Mouse (Mus musculus): ENCODE data around the gene Kif15. TPM values are rescaled to one million over a fixed set of nuclear protein-coding genes. Genes with fewer than 3 reads are reported as not detected.

Kif15 gene
- total and polyA plus RNA-seq, 2 experiments from 2014 or later, result 4.8 to 20.1 TPM

DNA sequence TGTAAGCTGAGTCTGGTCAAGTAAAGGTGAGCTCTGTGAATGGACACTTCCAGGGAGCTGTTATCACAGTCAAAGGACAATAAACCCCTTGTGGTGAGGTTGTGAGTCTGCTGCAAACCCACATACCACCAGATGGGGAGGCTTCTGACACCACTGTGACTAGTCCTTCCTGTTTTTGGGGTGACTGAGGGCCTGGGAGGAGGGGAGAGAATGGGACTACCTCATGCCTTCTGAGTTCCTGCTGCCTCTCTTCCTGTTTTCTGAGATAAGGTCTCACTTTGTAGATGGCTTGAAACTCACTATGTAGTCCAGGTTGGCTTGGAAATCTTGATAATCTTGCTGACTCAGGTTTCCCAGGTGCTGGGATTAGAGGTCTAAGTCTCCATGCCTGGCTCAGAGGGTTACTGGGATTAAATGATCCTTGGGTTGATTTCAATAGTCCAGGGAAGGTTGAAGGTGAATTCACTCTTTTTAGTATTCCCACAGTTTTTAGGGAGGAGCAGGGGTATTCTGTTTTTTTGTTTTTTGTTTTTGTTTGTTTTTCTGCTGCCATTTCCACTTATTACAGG, 108.0 kb downstream of the Kif15 start:
- Histone ChIP-seq H3K36me3 (ENCODE audit: insufficient read depth, low read length) (no peaks in the 10 kb centered on the region), H3K9me3 (ENCODE audit: low read length) (no peaks in the 10 kb centered on the region), H3K4me3 (ENCODE audit: low read depth, low read length) (no peak overlapping the region), H3K9ac (replicated peaks; ENCODE audit: low read length, poor library complexity, severe bottlenecking) (no peak overlapping the region), H3K27ac (ENCODE audit: low read depth, low read length) (no peak overlapping the region), H3K4me1 (ENCODE audit: insufficient read depth, low read length) (no peaks in the 10 kb centered on the region), H3K27me3 (ENCODE audit: insufficient read depth, low read length) (no peaks in the 10 kb centered on the region), H3K4me2 (ENCODE audit: low read depth, low read length, poor library complexity, severe bottlenecking) (no peak overlapping the region)
- ATAC-seq (ENCODE audit: low FRiP score) (no peak), DNase-seq (ENCODE audit: low spot score) (no peak)
- TF ChIP-seq CTCF (IDR thresholded peaks at IDR 0.05), result no peak

DNA sequence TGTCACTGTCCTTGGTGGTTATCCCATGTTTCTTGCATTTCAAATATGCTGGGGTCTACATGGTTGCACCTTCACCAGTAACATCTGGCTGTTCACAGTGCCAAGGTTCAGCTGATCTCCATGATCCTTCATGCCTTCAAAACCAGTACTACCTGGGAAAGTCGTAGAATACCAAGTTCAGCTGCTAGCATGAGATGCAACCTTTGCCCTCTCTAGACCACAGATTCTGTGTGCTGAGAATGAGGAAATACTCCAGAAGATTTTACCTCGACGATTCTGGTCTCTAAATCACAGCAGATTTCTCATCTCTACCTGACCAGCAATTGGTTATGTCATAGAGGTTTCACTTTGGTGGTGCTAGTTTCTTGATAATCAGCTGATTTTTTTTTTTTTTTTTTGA, 109.3 kb downstream of the Kif15 start:
- H3K4me3 ChIP-seq (ENCODE audit: low read depth, low read length), result no peak overlapping the region
- no peaks in the 10 kb centered on the region for H3K4me1 ChIP-seq (ENCODE audit: insufficient read depth, low read length)
- no peaks in the 10 kb centered on the region for H3K9me3 ChIP-seq (ENCODE audit: low read length)
- H3K4me2 ChIP-seq (ENCODE audit: low read depth, low read length, poor library complexity, severe bottlenecking), result no peak overlapping the region
- no peak overlapping the region for H3K27ac ChIP-seq (ENCODE audit: low read depth, low read length)
- no peaks in the 10 kb centered on the region for H3K36me3 ChIP-seq (ENCODE audit: insufficient read depth, low read length)
- ATAC-seq (ENCODE audit: low FRiP score) (no peak), DNase-seq (ENCODE audit: low spot score) (no peak)
- H3K27me3 ChIP-seq (ENCODE audit: insufficient read depth, low read length), result no peaks in the 10 kb centered on the region
- WGBS, result 88% methylated on average over 3 of the region's 3 CpGs
- H3K9ac ChIP-seq (replicated peaks; ENCODE audit: low read length, poor library complexity, severe bottlenecking), result no peak overlapping the region
- no peak for TF ChIP-seq CTCF (IDR thresholded peaks at IDR 0.05)

Other genes starting within 250 kb of the Kif15 start
- gene Topaz1, start 203.7 kb upstream of the Kif15 start, total RNA-seq (2014; rRNA removed), result not detected in 2 replicates
- gene Topaz1, start 203.7 kb upstream of the Kif15 start, polyA plus RNA-seq (2015; fragmentation: Nextera tagmentation; extraction: Ambion mirVana), result not detected in 2 replicates
- gene Tcaim, start 145.5 kb upstream of the Kif15 start, total RNA-seq (2014; rRNA removed), result 7.3 and 8.4 TPM in 2 replicates
- 6.6 and 7.1 TPM in 2 replicates for gene Tcaim, start 145.5 kb upstream of the Kif15 start, polyA plus RNA-seq (2015; fragmentation: Nextera tagmentation; extraction: Ambion mirVana)
- gene Gm35549, start 107.0 kb upstream of the Kif15 start, total RNA-seq (2014; rRNA removed), result not detected in 2 replicates
- 0.27 TPM in 1 of 2 replicates, not detected in the other for gene Gm35549, start 107.0 kb upstream of the Kif15 start, polyA plus RNA-seq (2015; fragmentation: Nextera tagmentation; extraction: Ambion mirVana)
- gene Zfp445, start 85.0 kb upstream of the Kif15 start, total RNA-seq (2014; rRNA removed), result 126 and 187 TPM in 2 replicates
- 70.3 and 77.6 TPM in 2 replicates for gene Zfp445, start 85.0 kb upstream of the Kif15 start, polyA plus RNA-seq (2015; fragmentation: Nextera tagmentation; extraction: Ambion mirVana)
- 5.7 and 8.2 TPM in 2 replicates for gene Zkscan7, start 65.4 kb upstream of the Kif15 start, total RNA-seq (2014; rRNA removed)
- 1.6 and 1.7 TPM in 2 replicates for gene Zkscan7, start 65.4 kb upstream of the Kif15 start, polyA plus RNA-seq (2015; fragmentation: Nextera tagmentation; extraction: Ambion mirVana)
- 8.7 and 10.0 TPM in 2 replicates for gene Zfp105, start 28.0 kb upstream of the Kif15 start, total RNA-seq (2014; rRNA removed)
- 6.8 and 7.8 TPM in 2 replicates for gene Zfp105, start 28.0 kb upstream of the Kif15 start, polyA plus RNA-seq (2015; fragmentation: Nextera tagmentation; extraction: Ambion mirVana)
- 14.2 and 16.1 TPM in 2 replicates for gene 1110059G10Rik, start within 50 bp of the Kif15 start, total RNA-seq (2014; rRNA removed)
- gene 1110059G10Rik, start within 50 bp of the Kif15 start, polyA plus RNA-seq (2015; fragmentation: Nextera tagmentation; extraction: Ambion mirVana), result 35.9 and 39.2 TPM in 2 replicates
- gene Tmem42, start 70.3 kb downstream of the Kif15 start, total RNA-seq (2014; rRNA removed), result 17.4 and 18.4 TPM in 2 replicates
- 32.5 and 34.5 TPM in 2 replicates for gene Tmem42, start 70.3 kb downstream of the Kif15 start, polyA plus RNA-seq (2015; fragmentation: Nextera tagmentation; extraction: Ambion mirVana)
- 0.27 and 0.47 TPM in 2 replicates for gene Tgm4, start 83.7 kb downstream of the Kif15 start, total RNA-seq (2014; rRNA removed)
- 0.42 and 0.48 TPM in 2 replicates for gene Tgm4, start 83.7 kb downstream of the Kif15 start, polyA plus RNA-seq (2015; fragmentation: Nextera tagmentation; extraction: Ambion mirVana)
- 72.5 and 76.7 TPM in 2 replicates for gene Zdhhc3, start 162.2 kb downstream of the Kif15 start, total RNA-seq (2014; rRNA removed)
- 85.4 and 86.9 TPM in 2 replicates for gene Zdhhc3, start 162.2 kb downstream of the Kif15 start, polyA plus RNA-seq (2015; fragmentation: Nextera tagmentation; extraction: Ambion mirVana)
- 21.4 and 36.7 TPM in 2 replicates for gene Exosc7, start 162.2 kb downstream of the Kif15 start, total RNA-seq (2014; rRNA removed)
- 59.3 and 61.1 TPM in 2 replicates for gene Exosc7, start 162.2 kb downstream of the Kif15 start, polyA plus RNA-seq (2015; fragmentation: Nextera tagmentation; extraction: Ambion mirVana)
- gene Clec3b, start 199.9 kb downstream of the Kif15 start, total RNA-seq (2014; rRNA removed), result 1.3 TPM in 2 replicates
- gene Clec3b, start 199.9 kb downstream of the Kif15 start, polyA plus RNA-seq (2015; fragmentation: Nextera tagmentation; extraction: Ambion mirVana), result 3.7 and 4.9 TPM in 2 replicates